Mouse (Mus musculus) left cerebral cortex, postnatal 10 days (tissue): ENCODE data around the gene Pcdh10. TPM values are rescaled to one million over a fixed set of nuclear protein-coding genes. Genes with fewer than 3 reads are reported as not detected.

ENCODE experiments used
- DNase-seq, 2 experiments: peaks; one replicate each; pipeline ENCODE4 v3.0.0; 2021 to 2022; ENCODE audit warnings: low spot score in 2 of 2, mixed read lengths in 1 of 2; ENCODE audit errors: extremely low spot score in 1 of 2
- intact Hi-C: fragments of 180-260 bp; cut with DNase I; formaldehyde crosslinking; loops from one replicate; pipeline ENCODE4 v1.15.1; 2025
- total RNA-seq, 2 experiments: library from RNA; stranded (reverse); gene quantifications; 2 replicates each; pipeline ENCODE4 v1.2.3; 2021

Pcdh10 gene
- total RNA-seq, 2 experiments from 2014 or later: 190 to 207 TPM

- intact Hi-C loops: no loop called here
- DNase-seq: no peak
Measured at GRCm38 (mm10) chr3:45431691-45432090, 53.5 kb downstream of the Pcdh10 start.

GRCm38 (mm10) chr3:45432172-45432765, 54.1 kb downstream of the Pcdh10 start:
- intact Hi-C loops: no loop called here
- DNase-seq: peak in 1 of 2 experiments; percentile 19
